Mouse (Mus musculus): Measurements from ENCODE around the gene Trappc2. TPM values are rescaled to one million over a fixed set of nuclear protein-coding genes. Genes with fewer than 3 reads are reported as not detected.

Trappc2 gene
- polyA plus RNA-seq, 1 experiment from 2014 or later, result 20.8 TPM

- Histone ChIP-seq H3K4me2 (replicated peaks) (peak overlapping the region; percentile 64), H3K9me3 (no peaks in the 10 kb centered on the region), H3K36me3 (no peaks in the 10 kb centered on the region), H3K4me3 (peak overlapping the region; percentile 59), H3K9ac (no peak overlapping the region), H3K27me3 (peaks cover 15% of the 10 kb centered on the region), H3K27ac (no peak overlapping the region), H3K4me1 (peaks cover 21% of the 10 kb centered on the region; the same call in 1 of the 2 replicates)
- 66% methylated on average over 6 of the region's 6 CpGs for WGBS
- no peak for ATAC-seq (ENCODE audit: low FRiP score, low read depth)
Observed at GRCm38 (mm10) chrX:166477393-166477792, 37.0 kb downstream of the Trappc2 start.

GRCm38 (mm10) chrX:166478631-166479364 lies 38.4 kb downstream of the Trappc2 start:
- Histone ChIP-seq H3K9me3 (no peaks in the 10 kb centered on the region), H3K9ac (peak overlapping the region; percentile 72), H3K4me3 (peak overlapping the region; percentile 59), H3K27ac (peak overlapping the region; percentile 52; the same call in 1 of the 2 replicates), H3K4me2 (replicated peaks) (peak overlapping the region; percentile 64), H3K4me1 (peaks cover 19% of the 10 kb centered on the region; the same call in 1 of the 2 replicates), H3K27me3 (peaks cover 17% of the 10 kb centered on the region), H3K36me3 (no peaks in the 10 kb centered on the region)
- 28% methylated on average over 28 of the region's 28 CpGs for WGBS
- peak; percentile 13; the same call in 1 of the 2 replicates for ATAC-seq (ENCODE audit: low FRiP score, low read depth)

- peak within 1 kb of the TSS; percentile 59 for H3K4me3 ChIP-seq
- ATAC-seq (ENCODE audit: low FRiP score, low read depth), result peak; percentile 98
- H3K27me3 ChIP-seq, result peaks cover 13% of the 10 kb centered on the region
- peak within 1 kb of the TSS; percentile 52; the same call in 1 of the 2 replicates for H3K27ac ChIP-seq
- WGBS, result 12% methylated on average over 40 of the region's 41 CpGs
- H3K9ac ChIP-seq, result peak within 1 kb of the TSS; percentile 72
- 0 out of 2 replicates have a peak, but pooled peaks cover 15% of the 10 kb centered on the region for H3K4me1 ChIP-seq
- H3K4me2 ChIP-seq (replicated peaks), result peak within 1 kb of the TSS; percentile 64
- no peaks in the 10 kb centered on the region for H3K9me3 ChIP-seq
- H3K36me3 ChIP-seq, result no peaks in the 10 kb centered on the region
Observed at GRCm38 (mm10) chrX:166479365-166479983, 39.1 kb downstream of the Trappc2 start, which contains the start of gene Rab9. Rab9 (minus strand) TSS chrX:166479867.

- WGBS, result 93% methylated on average over 2 of the region's 2 CpGs
- no peak overlapping the region for H3K27ac ChIP-seq
- H3K27me3 ChIP-seq, result no peaks in the 10 kb centered on the region
- H3K9me3 ChIP-seq, result no peaks in the 10 kb centered on the region
- H3K4me1 ChIP-seq, result no peaks in the 10 kb centered on the region
- no peaks in the 10 kb centered on the region for H3K36me3 ChIP-seq
- no peak overlapping the region for H3K4me2 ChIP-seq (replicated peaks)
- H3K9ac ChIP-seq, result no peak overlapping the region
- no peak overlapping the region for H3K4me3 ChIP-seq
- ATAC-seq (ENCODE audit: low FRiP score, low read depth), result no peak
Observed at GRCm38 (mm10) chrX:166495052-166495451, 54.7 kb downstream of the Trappc2 start.

- Histone ChIP-seq H3K4me3 (no peak overlapping the region), H3K9ac (no peak overlapping the region), H3K9me3 (no peaks in the 10 kb centered on the region), H3K36me3 (no peaks in the 10 kb centered on the region), H3K4me2 (replicated peaks) (no peak overlapping the region), H3K27me3 (peaks cover 6% of the 10 kb centered on the region; the same call in 1 of the 2 replicates), H3K27ac (no peak overlapping the region), H3K4me1 (no peaks in the 10 kb centered on the region)
- WGBS, result 66% methylated on average over 4 of the region's 4 CpGs
- ATAC-seq (ENCODE audit: low FRiP score, low read depth), result no peak
Observed at GRCm38 (mm10) chrX:166497771-166498170, 57.4 kb downstream of the Trappc2 start.

GRCm38 (mm10) chrX:166499496-166500190 lies 59.3 kb downstream of the Trappc2 start:
- peaks cover 6% of the 10 kb centered on the region; the same call in 1 of the 2 replicates for H3K27me3 ChIP-seq
- H3K4me3 ChIP-seq, result no peak overlapping the region
- ATAC-seq (ENCODE audit: low FRiP score, low read depth), result no peak
- no peak overlapping the region for H3K4me2 ChIP-seq (replicated peaks)
- WGBS, result 78% methylated on average over 1 of the region's 1 CpGs
- no peaks in the 10 kb centered on the region for H3K36me3 ChIP-seq
- no peaks in the 10 kb centered on the region for H3K9me3 ChIP-seq
- H3K9ac ChIP-seq, result no peak overlapping the region
- no peaks in the 10 kb centered on the region for H3K4me1 ChIP-seq
- H3K27ac ChIP-seq, result no peak overlapping the region

Other genes with a start within 250 kb of the Trappc2 start
- 23.4 and 25.7 TPM in 2 replicates for gene Gpm6b, start 201.7 kb upstream of the Trappc2 start, polyA plus RNA-seq (2015; fragmentation: Nextera tagmentation; extraction: Ambion mirVana)
- 6.8 and 8.0 TPM in 2 replicates for gene Ofd1, start 130 bp downstream of the Trappc2 start, polyA plus RNA-seq (2015; fragmentation: Nextera tagmentation; extraction: Ambion mirVana)
- gene Rab9, start 39.3 kb downstream of the Trappc2 start, polyA plus RNA-seq (2015; fragmentation: Nextera tagmentation; extraction: Ambion mirVana), result 55.6 and 58.7 TPM in 2 replicates
- gene Tceanc, start 78.0 kb downstream of the Trappc2 start, polyA plus RNA-seq (2015; fragmentation: Nextera tagmentation; extraction: Ambion mirVana), result 12.1 and 12.3 TPM in 2 replicates
- 84.2 and 86.0 TPM in 2 replicates for gene Egfl6, start 145.1 kb downstream of the Trappc2 start, polyA plus RNA-seq (2015; fragmentation: Nextera tagmentation; extraction: Ambion mirVana)

Measured in limb, embryonic 13.5 days (tissue).